Mouse (Mus musculus) stomach, postnatal 0 days (tissue): ENCODE measurements at regions not wholly inside any gene's neighbourhood (a gene's known extent, or its start where the extent isn't known, plus 50 kb on each side); places are given as distances from the start of the nearest gene placed in this dataset.

Experiments
- CTCF ChIP-seq: IDR thresholded peaks from 2 replicates; pipeline ENCODE4 v1.5.1; 2016; ENCODE audit warnings: antibody characterized with exemption, low read depth, mild to moderate bottlenecking, moderate library complexity
- EP300 ChIP-seq: optimal IDR thresholded peaks from 2 replicates; pipeline ENCODE3; 2016; ENCODE audit warnings: antibody characterized with exemption

DNA sequence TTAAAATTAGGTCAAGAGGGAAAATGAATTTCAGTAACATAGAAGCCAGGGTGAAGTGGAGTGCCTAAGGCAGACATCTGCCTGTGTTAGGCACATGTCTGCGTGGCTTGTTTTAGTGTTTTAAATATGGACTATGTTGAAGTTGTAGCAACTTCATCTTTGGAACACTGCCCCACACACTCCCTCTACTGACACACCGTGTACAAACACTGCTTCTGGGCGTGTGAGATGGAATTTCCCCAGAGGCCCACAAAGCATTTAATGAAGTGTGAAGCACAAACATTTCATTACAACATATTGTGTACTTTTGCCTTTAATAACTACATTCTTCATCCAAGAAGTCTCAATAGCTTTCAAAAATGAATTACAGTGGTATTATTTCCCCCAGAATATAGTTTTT is 114.0 kb upstream of the Ttc29 start:
- TF ChIP-seq CTCF (peak; percentile 33), EP300 (no peak)
